Mouse (Mus musculus) embryonic facial prominence, embryonic 13.5 days (tissue): ENCODE data around the gene Wsb1. TPM values are rescaled to one million over a fixed set of nuclear protein-coding genes. Genes with fewer than 3 reads are reported as not detected.
"Not testable (repeated sequence)": the region's sequence is repeated elsewhere in the genome, so short reads cannot be mapped to it uniquely, and the experiment has no call there.

Source experiments
- ATAC-seq: fragments of 200-750 bp; cut with Nextera tagmentation; 2 replicates; pipeline ENCODE4 v1.8.0; 2017; ENCODE audit warnings: low read depth; ENCODE audit not compliant: insufficient number of reproducible peaks, insufficient read depth, low FRiP score, low TSS enrichment
- H3K27ac ChIP-seq: fragments of 300-500 bp; sonication (generic); 2 replicates; pipeline ENCODE4 v1.5.1; 2015; ENCODE audit warnings: moderate library complexity, mild to moderate bottlenecking, inconsistent platforms
- H3K27me3 ChIP-seq: fragments of 300-500 bp; sonication (generic); 2 replicates; pipeline ENCODE4 v1.6.1; 2015; ENCODE audit warnings: mild to moderate bottlenecking, inconsistent platforms
- H3K36me3 ChIP-seq: fragments of 300-500 bp; sonication (generic); 2 replicates; pipeline ENCODE4 v1.6.1; 2015; ENCODE audit warnings: mild to moderate bottlenecking, inconsistent platforms
- H3K4me1 ChIP-seq: fragments of 300-500 bp; sonication (generic); 2 replicates; pipeline ENCODE4 v1.6.1; 2015; ENCODE audit warnings: inconsistent platforms
- H3K4me2 ChIP-seq: fragments of 300-500 bp; sonication (generic); 2 replicates; pipeline ENCODE4 v1.6.1; 2015; ENCODE audit warnings: moderate library complexity, mild to moderate bottlenecking, inconsistent platforms
- H3K4me3 ChIP-seq: fragments of 300-500 bp; sonication (generic); 2 replicates; pipeline ENCODE4 v1.5.1; 2015; ENCODE audit warnings: mild to moderate bottlenecking, inconsistent platforms
- H3K9ac ChIP-seq: fragments of 300-500 bp; sonication (generic); 2 replicates; pipeline ENCODE4 v1.6.1; 2015; ENCODE audit warnings: mild to moderate bottlenecking, inconsistent platforms
- H3K9me3 ChIP-seq: fragments of 300-500 bp; sonication (generic); 2 replicates; pipeline ENCODE4 v1.6.1; 2016; ENCODE audit warnings: inconsistent platforms
- WGBS: fragments of 180-500 bp; shearing (Covaris S2); methylation state at CpG from one replicate; pipeline ENCODE4 v1.1.7; 2015; ENCODE audit warnings: mixed read lengths; 5-methylcytosine and 5-hydroxymethylcytosine counted together
- polyA plus RNA-seq: library from polyadenylated mRNA; unstranded; fragments of >200 nt; fragmentation: Nextera tagmentation; extraction: Ambion mirVana; gene quantifications from 2 replicates; pipeline ENCODE4 v1.2.1, GENCODE M21; 2015

Wsb1 gene
- 339 and 403 TPM in 2 replicates for polyA plus RNA-seq

GRCm38 (mm10) chr11:79254391-79255098 is at the start of gene Wsb1:
Gene Wsb1, minus strand, starts transcription at chr11:79254671.
- peak within 1 kb of the TSS; percentile 97 for H3K9ac ChIP-seq
- peak within 1 kb of the TSS; percentile 95 for H3K27ac ChIP-seq
- H3K27me3 ChIP-seq: no peaks in the 10 kb centered on the region
- H3K4me2 ChIP-seq: peak within 1 kb of the TSS; percentile 90
- H3K9me3 ChIP-seq: no peaks in the 10 kb centered on the region
- peak within 1 kb of the TSS; percentile 91 for H3K4me3 ChIP-seq
- ATAC-seq: peak; percentile 91
- peaks cover 18% of the 10 kb centered on the region for H3K36me3 ChIP-seq
- H3K4me1 ChIP-seq: peaks cover 24% of the 10 kb centered on the region
- WGBS: 2% methylated on average over 50 of the region's 50 CpGs

- H3K4me2 ChIP-seq, ATAC-seq, H3K27me3 ChIP-seq, H3K9ac ChIP-seq, H3K9me3 ChIP-seq, H3K27ac ChIP-seq, H3K36me3 ChIP-seq, H3K4me3 ChIP-seq: not testable (repeated sequence)
- WGBS: 81% methylated on average over 4 of the region's 4 CpGs
- peaks cover 23% of the 10 kb centered on the region for H3K4me1 ChIP-seq
These were observed 49.8 kb upstream of the Wsb1 start for GRCm38 (mm10) chr11:79304245-79304644.

- H3K9ac ChIP-seq: no peak overlapping the region
- H3K27ac ChIP-seq: no peak overlapping the region
- WGBS: 84% methylated on average over 6 of the region's 6 CpGs
- no peaks in the 10 kb centered on the region for H3K27me3 ChIP-seq
- no peak for ATAC-seq
- no peaks in the 10 kb centered on the region for H3K36me3 ChIP-seq
- H3K4me3 ChIP-seq: no peak overlapping the region
- no peaks in the 10 kb centered on the region for H3K9me3 ChIP-seq
- H3K4me1 ChIP-seq: peaks cover 23% of the 10 kb centered on the region
- H3K4me2 ChIP-seq: no peak overlapping the region
These were observed 48.6 kb upstream of the Wsb1 start for GRCm38 (mm10) chr11:79303109-79303508.

GRCm38 (mm10) chr11:79299719-79300431 is 45.4 kb upstream of the Wsb1 start:
- H3K27ac ChIP-seq: no peak overlapping the region
- H3K4me2 ChIP-seq: no peak overlapping the region
- no peak overlapping the region for H3K9ac ChIP-seq
- H3K4me1 ChIP-seq: no peaks in the 10 kb centered on the region
- H3K4me3 ChIP-seq: no peak overlapping the region
- no peaks in the 10 kb centered on the region for H3K27me3 ChIP-seq
- ATAC-seq: no peak
- 72% methylated on average over 9 of the region's 9 CpGs for WGBS
- H3K9me3 ChIP-seq: no peaks in the 10 kb centered on the region
- H3K36me3 ChIP-seq: no peaks in the 10 kb centered on the region

GRCm38 (mm10) chr11:79296856-79297491 is 42.5 kb upstream of the Wsb1 start, which contains the start of gene Gm9964:
Gene Gm9964, minus strand, starts transcription at chr11:79296906.
- ATAC-seq: no peak
- H3K4me3 ChIP-seq: no peak within 1 kb of the TSS
- no peak within 1 kb of the TSS for H3K9ac ChIP-seq
- WGBS: 75% methylated on average over 5 of the region's 5 CpGs
- no peaks in the 10 kb centered on the region for H3K4me1 ChIP-seq
- no peak within 1 kb of the TSS for H3K4me2 ChIP-seq
- no peaks in the 10 kb centered on the region for H3K27me3 ChIP-seq
- H3K27ac ChIP-seq: no peak within 1 kb of the TSS
- H3K9me3 ChIP-seq: no peaks in the 10 kb centered on the region
- no peaks in the 10 kb centered on the region for H3K36me3 ChIP-seq

- Histone ChIP-seq H3K4me1 (no peaks in the 10 kb centered on the region), H3K27me3 (no peaks in the 10 kb centered on the region), H3K27ac (no peak overlapping the region), H3K36me3 (no peaks in the 10 kb centered on the region), H3K4me3 (no peak overlapping the region), H3K9me3 (no peaks in the 10 kb centered on the region), H3K9ac (no peak overlapping the region), H3K4me2 (no peak overlapping the region)
- WGBS: 43% methylated on average over 1 of the region's 1 CpGs
- ATAC-seq: no peak
These were observed 41.7 kb upstream of the Wsb1 start for GRCm38 (mm10) chr11:79296167-79296566.

- Histone ChIP-seq H3K4me3 (no peak overlapping the region), H3K9me3 (no peaks in the 10 kb centered on the region), H3K4me2 (no peak overlapping the region), H3K4me1 (peaks cover 3% of the 10 kb centered on the region; the same call in 1 of the 2 replicates), H3K27ac (no peak overlapping the region), H3K27me3 (no peaks in the 10 kb centered on the region), H3K36me3 (no peaks in the 10 kb centered on the region), H3K9ac (no peak overlapping the region)
- no peak for ATAC-seq
- WGBS: 59% methylated on average over 1 of the region's 1 CpGs
These were observed 39.5 kb upstream of the Wsb1 start for GRCm38 (mm10) chr11:79293971-79294370.

- no peak overlapping the region for H3K27ac ChIP-seq
- no peak overlapping the region for H3K4me2 ChIP-seq
- peaks cover 3% of the 10 kb centered on the region; the same call in 1 of the 2 replicates for H3K4me1 ChIP-seq
- H3K27me3 ChIP-seq: no peaks in the 10 kb centered on the region
- H3K4me3 ChIP-seq: no peak overlapping the region
- H3K9me3 ChIP-seq: no peaks in the 10 kb centered on the region
- WGBS: 87% methylated on average over 3 of the region's 3 CpGs
- no peak for ATAC-seq
- H3K36me3 ChIP-seq: no peaks in the 10 kb centered on the region
- H3K9ac ChIP-seq: no peak overlapping the region
These were observed 38.6 kb upstream of the Wsb1 start for GRCm38 (mm10) chr11:79293025-79293424.

GRCm38 (mm10) chr11:79292130-79292529 is 37.7 kb upstream of the Wsb1 start:
- Histone ChIP-seq H3K27me3 (no peaks in the 10 kb centered on the region), H3K36me3 (no peaks in the 10 kb centered on the region), H3K4me3 (no peak overlapping the region), H3K27ac (no peak overlapping the region), H3K4me1 (peaks cover 3% of the 10 kb centered on the region; the same call in 1 of the 2 replicates), H3K9ac (no peak overlapping the region), H3K4me2 (no peak overlapping the region), H3K9me3 (no peaks in the 10 kb centered on the region)
- ATAC-seq: no peak
- 90% methylated on average over 3 of the region's 3 CpGs for WGBS

GRCm38 (mm10) chr11:79291651-79292050 is 37.2 kb upstream of the Wsb1 start:
- Histone ChIP-seq H3K4me1 (peaks cover 3% of the 10 kb centered on the region; the same call in 1 of the 2 replicates), H3K36me3 (no peaks in the 10 kb centered on the region), H3K27ac (no peak overlapping the region), H3K4me3 (no peak overlapping the region), H3K9me3 (no peaks in the 10 kb centered on the region), H3K9ac (no peak overlapping the region), H3K27me3 (no peaks in the 10 kb centered on the region), H3K4me2 (no peak overlapping the region)
- no peak for ATAC-seq
- 66% methylated on average over 5 of the region's 5 CpGs for WGBS

- H3K4me2 ChIP-seq: no peak overlapping the region
- H3K9ac ChIP-seq: no peak overlapping the region
- peaks cover 3% of the 10 kb centered on the region; the same call in 1 of the 2 replicates for H3K4me1 ChIP-seq
- 54% methylated on average over 2 of the region's 2 CpGs for WGBS
- H3K4me3 ChIP-seq: no peak overlapping the region
- no peak overlapping the region for H3K27ac ChIP-seq
- H3K9me3 ChIP-seq: no peaks in the 10 kb centered on the region
- H3K27me3 ChIP-seq: no peaks in the 10 kb centered on the region
- no peak for ATAC-seq
- H3K36me3 ChIP-seq: no peaks in the 10 kb centered on the region
These were observed 36.0 kb upstream of the Wsb1 start for GRCm38 (mm10) chr11:79290473-79290872.
